Mouse (Mus musculus): Measurements from ENCODE around the gene Hipk1.

DNA sequence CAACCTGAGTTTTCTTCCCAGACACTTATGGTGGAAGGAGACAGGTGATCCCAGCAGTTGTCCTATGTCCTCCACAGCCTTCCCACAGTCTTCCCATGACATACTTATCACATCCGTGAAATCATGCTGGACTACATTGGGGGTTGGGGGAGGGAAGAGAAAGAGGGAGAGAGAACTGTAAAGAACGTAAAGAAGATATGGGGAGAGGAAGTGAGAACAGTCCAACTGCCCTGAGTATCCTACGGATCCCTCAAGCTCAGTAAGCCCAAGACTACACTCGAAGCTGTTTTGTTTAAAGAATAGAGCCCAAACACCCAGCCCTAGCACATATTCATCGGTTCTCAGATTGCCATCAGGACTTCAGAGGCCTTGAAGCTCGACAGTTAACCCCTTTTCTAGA, 12.7 kb downstream of the Hipk1 start:
- no peak for TF ChIP-seq CTCF (conservative IDR thresholded peaks at IDR 0.05; ENCODE audit: insufficient read depth, insufficient read length, low read depth, low read length)
- TF ChIP-seq POLR2A (IDR thresholded peaks at IDR 0.05; ENCODE audit: low read depth, low read length) = no peak
